Mouse (Mus musculus) liver, embryonic 14.5 days (tissue): ENCODE data around the gene Acot7.
A peak's percentile ranks its signal among the peaks of the same experiment; 100 is the strongest.

Experiments
- CTCF ChIP-seq: IDR thresholded peaks from 2 replicates; pipeline ENCODE4 v1.5.1; 2016; ENCODE audit warnings: antibody characterized with exemption, low read depth, control low read depth
- EP300 ChIP-seq: IDR thresholded peaks from 2 replicates; pipeline ENCODE4 v1.6.1; 2016; ENCODE audit warnings: antibody characterized with exemption, low read depth

DNA sequence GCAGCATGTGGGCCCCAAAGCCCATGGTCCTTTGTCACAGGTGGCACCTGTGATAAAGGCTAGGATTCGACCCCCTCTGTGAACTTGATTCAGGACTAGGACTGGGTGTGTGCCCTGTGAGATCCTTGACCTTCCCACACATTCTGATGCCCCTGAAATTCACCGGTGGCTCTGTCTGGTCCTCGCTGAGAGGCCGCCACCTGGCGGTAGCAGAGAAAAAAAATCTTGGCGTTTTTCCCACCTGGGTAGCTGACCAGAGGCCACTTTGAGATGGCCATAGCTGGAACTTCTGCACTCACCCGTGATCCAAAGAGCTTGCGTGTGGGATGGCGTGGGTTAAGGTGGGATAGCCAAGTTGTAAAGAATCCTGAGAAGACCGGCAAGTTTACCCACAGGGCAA lies 107.6 kb downstream of the Acot7 start:
- TF ChIP-seq EP300 (no peak), CTCF (peak; percentile 77)
